Comparison of ENCODE assay signal across 9 mouse cellular contexts in genomic region chr6:51432535-51433397, GRCm38 (mm10). TPM values are rescaled to one million over a fixed set of nuclear protein-coding genes. Genes with fewer than 3 reads are reported as not detected.
DNase-seq lines count a peak whose midpoint lies in the region; ATAC-seq lines count a peak whose summit lies in the region.
"Had no signal": no experiment of that assay in that cellular context is flagged by ENCODE, and none has a peak within 500 bp of the region (broad histone marks: within the 10 kb centered on the region; RNA-seq: fewer than 3 reads in every experiment).

TSS of gene Nfe2l3 (plus strand) at chr6:51432670.

- WGBS in heart, embryonic 11.5 days (ENCODE audit: insufficient replicate concordance): 2% methylated on average over 65 of the region's 74 CpGs
- under 1% methylated on average over 73 of the region's 74 CpGs for WGBS in kidney, embryonic 15.5 days
- 1% methylated on average over 74 of the region's 74 CpGs for WGBS in liver, embryonic 16.5 days (ENCODE audit: insufficient replicate concordance)
- under 1% methylated on average over 73 of the region's 74 CpGs for WGBS in neural tube, embryonic 11.5 days

- H3K27me3 ChIP-seq in heart, embryonic 11.5 days (ENCODE audit: control insufficient read depth, insufficient read depth, low read length): peaks cover 43% of the 10 kb centered on the region
- H3K27me3 ChIP-seq in kidney, embryonic 15.5 days: peaks cover 52% of the 10 kb centered on the region
- peaks cover 42% of the 10 kb centered on the region for H3K27me3 ChIP-seq in liver, embryonic 16.5 days (ENCODE audit: control insufficient read depth, insufficient read depth, low read depth, low read length)
- peaks cover 35% of the 10 kb centered on the region for H3K27me3 ChIP-seq in neural tube, embryonic 11.5 days (ENCODE audit: control insufficient read depth, insufficient read depth, low read length)

- no peaks in the 10 kb centered on the region for H3K36me3 ChIP-seq in heart, embryonic 11.5 days (ENCODE audit: control insufficient read depth, insufficient read depth, low read length)
- H3K36me3 ChIP-seq in kidney, embryonic 15.5 days: no peaks in the 10 kb centered on the region
- no peaks in the 10 kb centered on the region for H3K36me3 ChIP-seq in liver, embryonic 16.5 days (ENCODE audit: control insufficient read depth, insufficient read depth)
- H3K36me3 ChIP-seq in neural tube, embryonic 11.5 days (ENCODE audit: control insufficient read depth, insufficient read depth, low read length): no peaks in the 10 kb centered on the region
- H3K36me3 ChIP-seq: G1E had no signal

- peak within 1 kb of the TSS; percentile 87 for H3K4me2 ChIP-seq in heart, embryonic 11.5 days
- H3K4me2 ChIP-seq in kidney, embryonic 15.5 days: peak within 1 kb of the TSS; percentile 95
- H3K4me2 ChIP-seq in liver, embryonic 16.5 days (ENCODE audit: low read depth, low read length): peak within 1 kb of the TSS; percentile 75
- H3K4me2 ChIP-seq in neural tube, embryonic 11.5 days (ENCODE audit: low read depth): peak within 1 kb of the TSS; percentile 91

- peaks cover 12% of the 10 kb centered on the region for H3K4me1 ChIP-seq in heart, embryonic 11.5 days (ENCODE audit: control insufficient read depth, insufficient read depth, low read length)
- peaks cover 19% of the 10 kb centered on the region for H3K4me1 ChIP-seq in kidney, embryonic 15.5 days
- peaks cover 13% of the 10 kb centered on the region for H3K4me1 ChIP-seq in liver, embryonic 16.5 days (ENCODE audit: control insufficient read depth, low read depth, low read length)
- H3K4me1 ChIP-seq in neural tube, embryonic 11.5 days (ENCODE audit: control insufficient read depth, insufficient read depth, low read length): peaks cover 12% of the 10 kb centered on the region

- peak within 1 kb of the TSS; percentile 59 for H3K9ac ChIP-seq in heart, embryonic 11.5 days (ENCODE audit: low read depth, low read length)
- H3K9ac ChIP-seq in kidney, embryonic 15.5 days: peak within 1 kb of the TSS; percentile 38
- H3K9ac ChIP-seq in liver, embryonic 16.5 days (ENCODE audit: low read depth, low read length): no peak within 1 kb of the TSS
- H3K9ac ChIP-seq in neural tube, embryonic 11.5 days (ENCODE audit: low read length): peak within 1 kb of the TSS; percentile 63

- H3K9me3 ChIP-seq in heart, embryonic 11.5 days (replicated peaks; ENCODE audit: control insufficient read depth, low read length): no peaks in the 10 kb centered on the region
- H3K9me3 ChIP-seq in kidney, embryonic 15.5 days (replicated peaks): no peaks in the 10 kb centered on the region
- H3K9me3 ChIP-seq in liver, embryonic 16.5 days (replicated peaks; ENCODE audit: control insufficient read depth, low read length): no peaks in the 10 kb centered on the region
- H3K9me3 ChIP-seq in neural tube, embryonic 11.5 days (ENCODE audit: control insufficient read depth, low read length): no peaks in the 10 kb centered on the region
- H3K9me3 ChIP-seq: G1E had no signal

- H3K4me3 ChIP-seq in heart, embryonic 11.5 days (ENCODE audit: low read depth, low read length): peak within 1 kb of the TSS; percentile 53
- H3K4me3 ChIP-seq in kidney, embryonic 15.5 days (replicated peaks): peak within 1 kb of the TSS; percentile 53
- H3K4me3 ChIP-seq in liver, embryonic 16.5 days (ENCODE audit: low read depth, low read length): peak within 1 kb of the TSS; percentile 47
- H3K4me3 ChIP-seq in neural tube, embryonic 11.5 days (ENCODE audit: low read depth, low read length): peak within 1 kb of the TSS; percentile 51

- no peak for DNase-seq in frontal cortex, postnatal 25 days (ENCODE audit: low spot score in 2 of 2)
- DNase-seq in neural tube, embryonic 11.5 days (ENCODE audit: low spot score): peak; percentile 77
- DNase-seq in thymus, adult 18-20 months: peak; percentile 53 to 57

- no peak within 1 kb of the TSS for H3K27ac ChIP-seq in heart, embryonic 11.5 days (ENCODE audit: low read depth, low read length)
- H3K27ac ChIP-seq in kidney, embryonic 15.5 days: no peak within 1 kb of the TSS
- H3K27ac ChIP-seq in liver, embryonic 16.5 days (ENCODE audit: low read length): no peak within 1 kb of the TSS
- no peak within 1 kb of the TSS for H3K27ac ChIP-seq in neural tube, embryonic 11.5 days (ENCODE audit: low read depth, low read length)

- ATAC-seq in frontal cortex, adult (ENCODE audit: low TSS enrichment): peak; percentile 89
- ATAC-seq in common myeloid progenitor, adult 5-6 weeks (replicated peaks; ENCODE audit: low read depth, poor library complexity, severe bottlenecking): peak; percentile 95
- peak; percentile 76 for ATAC-seq in heart, embryonic 11.5 days (replicated peaks; ENCODE audit: insufficient number of reproducible peaks, low FRiP score, low TSS enrichment)
- peak; percentile 91 for ATAC-seq in kidney, embryonic 15.5 days (replicated peaks; ENCODE audit: low FRiP score)
- peak; percentile 90 for ATAC-seq in liver, embryonic 16.5 days (ENCODE audit: low read depth)
- ATAC-seq in neural tube, embryonic 11.5 days (ENCODE audit: insufficient read depth, low FRiP score, low TSS enrichment): peak; percentile 84

RNA-seq across cellular contexts. Expression of gene Nfe2l3, which starts in this region (rescaled TPM):
- 0.87 and 0.96 TPM in 2 replicates for total RNA-seq in common myeloid progenitor, adult 5-6 weeks (2017)
- polyA plus RNA-seq in heart, embryonic 11.5 days (2014; fragmentation: Nextera tagmentation; extraction: Ambion mirVana): 3.4 and 4.7 TPM in 2 replicates
- polyA plus RNA-seq in kidney, embryonic 15.5 days (2015; fragmentation: Nextera tagmentation; extraction: Ambion mirVana): 1.9 and 2.2 TPM in 2 replicates
- 0.15 and 0.21 TPM in 2 replicates for polyA plus RNA-seq in liver, embryonic 16.5 days (2015; fragmentation: Nextera tagmentation; extraction: Ambion mirVana)
- polyA plus RNA-seq in neural tube, embryonic 11.5 days (2014; fragmentation: Nextera tagmentation; extraction: Ambion mirVana): 0.44 and 1.7 TPM in 2 replicates
- polyA plus RNA-seq: G1E had no signal

Comparison
In these comparisons a context has a peak if more than half of its experiments do, and no peak if none do; other contexts are left out.
1. Peak in ATAC-seq in common myeloid progenitor, adult 5-6 weeks; RNA of the gene not detected or under 1 TPM.
2. Peak in ATAC-seq, H3K4me3 ChIP-seq and H3K4me2 ChIP-seq in liver, embryonic 16.5 days; RNA of the gene not detected or under 1 TPM.
3. DNase-seq: peak in neural tube, embryonic 11.5 days (single experiment) and thymus, adult 18-20 months (2 of 2); none in frontal cortex, postnatal 25 days (0 of 2).
4. Peak in every context shown above with its lines, with median percentiles within 50 percentile points of each other: ATAC-seq, H3K4me2 ChIP-seq and H3K4me3 ChIP-seq.